Mouse (Mus musculus): Measurements from ENCODE around the gene Lrsam1.

- no peak for TF ChIP-seq GATA1 (IDR thresholded peaks at IDR 0.05; ENCODE audit: borderline replicate concordance, low read length)
- TF ChIP-seq FLI1 (IDR thresholded peaks at IDR 0.05; ENCODE audit: low read length): no peak
Measured at GRCm38 (mm10) chr2:32908272-32908671, 53.1 kb downstream of the Lrsam1 start.
